Mouse (Mus musculus) testis, adult 2 months (tissue): ENCODE measurements at regions not wholly inside any gene's neighbourhood (a gene's known extent, or its start where the extent isn't known, plus 50 kb on each side); places are given as distances from the start of the nearest gene placed in this dataset.

Experiments used
- H3K27ac ChIP-seq: fragments of 200-500 bp; 2 replicates; pipeline ENCODE4 v1.5.1; 2012; ENCODE audit warnings: low read depth, low read length; ENCODE audit not compliant: control insufficient read depth, insufficient read depth
- H3K27me3 ChIP-seq: fragments of 200-500 bp; 2 replicates; pipeline ENCODE4 v1.6.1; 2012; ENCODE audit warnings: mild to moderate bottlenecking, low read length, moderate library complexity; ENCODE audit not compliant: control insufficient read depth, insufficient read depth
- H3K36me3 ChIP-seq: fragments of 200-500 bp; 2 replicates; pipeline ENCODE4 v1.6.1; 2012; ENCODE audit warnings: mild to moderate bottlenecking, low read length; ENCODE audit not compliant: control insufficient read depth, insufficient read depth
- H3K4me1 ChIP-seq: fragments of 200-500 bp; 2 replicates; pipeline ENCODE4 v1.6.1; 2012; ENCODE audit warnings: low read length; ENCODE audit not compliant: control insufficient read depth, insufficient read depth
- H3K4me3 ChIP-seq: fragments of 200-500 bp; 2 replicates; pipeline ENCODE4 v1.5.1; 2012; ENCODE audit warnings: low read depth, mild to moderate bottlenecking, low read length, moderate library complexity, mixed read lengths; ENCODE audit not compliant: control insufficient read depth
- CTCF ChIP-seq: fragments of 200-500 bp; IDR thresholded peaks from 2 replicates; pipeline ENCODE4 v1.5.1; 2012; ENCODE audit warnings: low read depth, mild to moderate bottlenecking, inconsistent platforms, low read length, moderate library complexity; ENCODE audit not compliant: control insufficient read depth, insufficient read depth, insufficient replicate concordance
- POLR2A ChIP-seq: fragments of 200-500 bp; IDR thresholded peaks from 2 replicates; pipeline ENCODE4 v1.6.1; 2012; ENCODE audit warnings: low read depth, mild to moderate bottlenecking, inconsistent platforms, low read length, moderate library complexity; ENCODE audit not compliant: control insufficient read depth

DNA sequence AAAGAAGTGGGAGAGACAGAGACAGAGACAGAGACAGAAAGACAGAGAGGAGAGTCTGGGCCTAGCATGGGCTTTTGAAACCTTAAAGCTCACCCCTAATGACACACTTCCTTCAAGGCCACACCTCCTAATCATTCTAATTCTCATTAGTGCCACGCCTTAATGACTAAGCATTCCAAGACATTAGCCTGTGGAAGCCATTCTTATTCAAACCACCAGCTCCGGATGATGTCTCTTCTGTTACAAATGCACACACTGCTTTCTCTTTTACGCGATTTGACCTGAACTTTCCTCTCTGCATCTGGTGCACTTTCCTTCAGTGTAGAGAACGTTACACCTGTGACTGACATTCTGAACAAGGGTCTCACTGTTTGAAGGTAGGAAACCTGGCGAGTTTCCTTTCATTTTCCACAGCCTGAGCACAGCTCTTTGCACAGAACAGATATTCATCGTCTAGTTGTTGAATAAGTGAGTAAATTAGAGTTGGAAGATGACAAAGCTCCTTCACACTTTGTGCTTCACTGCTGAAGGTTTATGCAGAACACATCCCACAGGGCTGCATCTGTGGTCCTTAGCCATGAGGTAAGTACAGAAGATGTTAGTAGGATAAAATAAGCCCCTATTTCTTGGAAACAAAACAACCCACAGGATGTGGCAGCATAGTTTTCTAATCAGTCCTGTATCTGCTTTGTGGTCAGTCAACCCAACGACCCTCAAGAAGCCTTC is 116.8 kb downstream of the Faxc start:
- Histone ChIP-seq H3K27me3 (no peaks in the 10 kb centered on the region), H3K36me3 (no peaks in the 10 kb centered on the region), H3K27ac (no peak overlapping the region), H3K4me3 (peak overlapping the region; percentile 19), H3K4me1 (peaks cover 2% of the 10 kb centered on the region; the same call in 1 of the 2 replicates)
- TF ChIP-seq CTCF = no peak
- no peak for TF ChIP-seq POLR2A

DNA sequence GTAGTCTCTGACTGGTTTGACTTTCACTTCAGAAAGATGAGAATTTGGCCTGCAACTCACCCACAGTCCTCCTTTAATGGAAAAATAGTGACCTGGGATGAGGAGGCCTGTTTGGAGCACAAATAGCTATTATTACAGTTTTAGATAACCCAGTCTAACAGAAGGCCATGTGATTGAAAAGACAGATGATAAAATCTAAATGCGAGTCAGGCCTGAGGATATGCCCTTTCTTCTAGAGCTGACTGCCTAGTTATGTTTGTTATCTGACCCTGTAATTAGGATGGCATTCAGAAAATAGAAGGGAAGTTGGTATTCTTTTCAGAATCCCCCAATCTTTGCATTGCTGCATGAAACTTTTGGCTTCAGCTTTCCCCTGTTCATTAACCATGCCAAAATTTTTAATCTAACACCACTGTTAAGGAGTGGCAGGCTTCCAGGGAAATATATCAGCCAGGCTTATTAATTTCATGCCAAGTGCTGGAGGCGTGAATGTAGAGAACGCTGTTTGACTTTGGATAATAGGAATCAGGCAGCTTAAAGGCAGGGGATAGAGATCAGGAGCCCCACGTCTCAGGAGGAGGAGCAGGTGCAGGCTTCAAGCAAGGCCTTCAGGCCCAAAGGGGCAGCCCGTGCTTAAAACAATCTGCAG is 135.8 kb downstream of the Faxc start:
- peaks cover 2% of the 10 kb centered on the region; the same call in 1 of the 2 replicates for H3K4me1 ChIP-seq
- H3K27me3 ChIP-seq = no peaks in the 10 kb centered on the region
- no peak overlapping the region for H3K4me3 ChIP-seq
- TF ChIP-seq POLR2A = no peak
- no peak for TF ChIP-seq CTCF
- H3K27ac ChIP-seq = no peak overlapping the region
- no peaks in the 10 kb centered on the region for H3K36me3 ChIP-seq

DNA sequence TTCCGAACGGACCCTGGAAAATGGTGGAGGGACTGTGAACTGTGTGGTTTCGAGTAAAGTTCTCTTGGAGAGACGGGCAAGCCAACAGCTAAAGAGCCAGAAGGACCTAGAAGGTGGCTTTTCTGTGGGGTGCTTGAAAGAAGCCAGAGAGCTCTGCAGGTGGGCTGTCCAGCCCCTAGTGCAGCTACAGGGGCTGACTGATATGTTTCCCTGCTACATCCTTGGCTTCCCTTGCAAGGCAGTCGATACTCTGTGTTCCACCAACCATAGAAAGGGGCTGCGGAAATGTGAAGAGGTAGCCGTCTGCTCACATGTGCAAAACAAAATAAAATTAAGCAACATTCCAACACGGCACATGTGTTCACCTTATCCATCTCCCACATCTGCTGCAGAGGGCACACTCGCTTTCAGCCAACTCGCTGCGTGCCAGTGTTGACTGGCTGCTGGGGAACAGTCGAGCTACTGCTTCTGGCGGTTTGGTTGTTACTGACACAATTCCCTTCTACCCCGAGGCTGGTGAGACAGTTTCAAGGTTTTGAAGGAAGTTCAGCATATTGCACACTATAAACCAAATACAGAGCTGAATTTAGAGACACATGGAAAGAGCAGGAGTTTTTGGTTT is 136.7 kb downstream of the Faxc start:
- H3K27me3 ChIP-seq = no peaks in the 10 kb centered on the region
- H3K4me3 ChIP-seq = no peak overlapping the region
- H3K27ac ChIP-seq = no peak overlapping the region
- peaks cover 2% of the 10 kb centered on the region; the same call in 1 of the 2 replicates for H3K4me1 ChIP-seq
- no peaks in the 10 kb centered on the region for H3K36me3 ChIP-seq
- TF ChIP-seq CTCF (no peak), POLR2A (no peak)

DNA sequence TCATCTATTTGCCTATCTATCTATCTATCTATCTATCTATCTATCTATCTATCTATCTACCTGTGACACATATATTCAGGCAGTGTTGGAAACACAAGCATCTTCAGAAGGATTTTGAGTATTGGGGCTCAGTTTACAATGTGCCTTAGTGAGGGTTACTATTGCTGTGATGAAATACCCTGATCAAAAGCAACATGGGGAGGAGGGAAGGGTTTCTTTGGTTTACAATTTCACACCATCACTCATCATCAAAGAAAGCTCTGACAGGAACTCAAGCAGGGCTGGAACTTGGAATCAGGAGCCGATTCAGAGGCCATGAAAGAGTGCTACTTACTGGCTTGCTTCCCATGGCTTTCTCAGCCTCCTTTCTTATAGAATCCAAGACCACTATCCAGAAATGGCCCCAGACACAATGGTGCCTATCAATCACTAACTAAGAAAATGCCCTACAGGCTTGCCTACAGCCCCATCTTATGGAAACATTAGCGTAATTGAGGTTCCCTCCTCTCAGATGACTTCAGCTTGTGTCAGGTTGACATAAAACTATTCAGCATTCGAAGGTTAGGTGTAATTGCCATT is 157.2 kb downstream of the Faxc start:
- H3K4me1 ChIP-seq = no peaks in the 10 kb centered on the region
- no peak overlapping the region for H3K27ac ChIP-seq
- H3K4me3 ChIP-seq = no peak overlapping the region
- TF ChIP-seq POLR2A (no peak), CTCF (no peak)
- H3K36me3 ChIP-seq = no peaks in the 10 kb centered on the region
- H3K27me3 ChIP-seq = no peaks in the 10 kb centered on the region

DNA sequence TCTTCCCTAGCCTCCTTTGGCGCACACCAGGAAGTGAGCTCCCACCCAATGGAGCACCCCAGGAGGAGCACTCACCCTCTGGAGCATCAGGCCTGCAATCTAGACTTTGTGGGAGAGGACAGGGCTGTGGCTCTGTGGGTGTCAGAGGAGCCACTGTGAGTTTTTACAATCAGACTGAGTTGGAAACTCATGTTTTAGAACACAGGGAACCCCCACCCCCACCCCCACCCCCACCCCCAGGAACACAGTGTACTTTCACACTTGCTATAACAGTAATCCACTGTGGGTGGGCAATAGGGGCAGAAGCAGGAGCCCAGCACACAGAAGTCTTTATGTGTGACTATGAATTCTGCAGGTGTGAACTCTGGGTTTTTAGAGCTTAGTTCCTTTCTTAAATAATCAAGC is 158.5 kb downstream of the Faxc start:
- Histone ChIP-seq H3K36me3 (no peaks in the 10 kb centered on the region), H3K4me3 (no peak overlapping the region), H3K27me3 (no peaks in the 10 kb centered on the region), H3K4me1 (no peaks in the 10 kb centered on the region), H3K27ac (no peak overlapping the region)
- TF ChIP-seq CTCF = no peak
- no peak for TF ChIP-seq POLR2A

DNA sequence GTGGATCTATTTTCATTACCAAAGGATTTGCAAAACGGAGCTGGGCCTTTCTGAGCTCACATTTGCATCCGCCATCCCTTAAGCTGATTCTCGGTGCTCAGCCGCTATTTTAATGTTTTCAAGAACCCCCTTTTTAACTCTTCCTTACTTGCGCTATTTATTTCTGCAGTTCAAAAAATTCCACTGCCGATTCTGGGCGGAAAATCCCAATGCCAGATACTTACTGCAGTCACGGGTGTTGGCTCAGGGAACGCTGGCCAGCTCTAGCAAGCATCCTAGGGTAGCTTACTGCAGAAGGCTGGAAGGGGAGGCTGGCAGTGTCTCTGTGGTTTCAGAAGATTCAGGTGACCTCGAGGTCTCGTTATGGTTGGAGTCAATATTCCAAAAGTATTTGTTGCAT is 159.4 kb downstream of the Faxc start:
- H3K27me3 ChIP-seq = no peaks in the 10 kb centered on the region
- H3K4me3 ChIP-seq = no peak overlapping the region
- no peak overlapping the region for H3K27ac ChIP-seq
- no peaks in the 10 kb centered on the region for H3K36me3 ChIP-seq
- TF ChIP-seq CTCF = no peak
- no peak for TF ChIP-seq POLR2A
- no peaks in the 10 kb centered on the region for H3K4me1 ChIP-seq

DNA sequence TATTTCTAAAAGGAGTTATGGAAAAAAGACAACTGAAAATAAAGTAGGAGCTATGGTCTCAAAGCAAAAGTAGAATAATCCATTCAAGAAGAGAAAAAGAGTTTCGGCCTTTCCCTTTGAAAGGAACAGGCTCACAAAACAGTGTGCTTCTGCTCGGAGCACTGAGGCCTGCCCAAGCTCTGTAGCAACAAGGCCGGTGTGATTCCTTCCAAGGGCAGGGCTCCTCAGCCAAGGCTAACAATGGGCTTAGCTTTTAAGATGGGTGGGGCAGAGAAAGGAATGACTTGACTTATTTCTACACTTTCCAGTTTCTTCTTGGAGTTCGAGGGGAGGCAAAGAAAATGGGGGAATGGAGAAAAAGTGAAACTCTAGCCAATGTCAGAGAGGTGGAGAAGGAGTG is 161.4 kb downstream of the Faxc start:
- TF ChIP-seq POLR2A = no peak
- no peak for TF ChIP-seq CTCF
- no peaks in the 10 kb centered on the region for H3K36me3 ChIP-seq
- H3K4me3 ChIP-seq = no peak overlapping the region
- no peak overlapping the region for H3K27ac ChIP-seq
- H3K4me1 ChIP-seq = no peaks in the 10 kb centered on the region
- no peaks in the 10 kb centered on the region for H3K27me3 ChIP-seq
